Mouse (Mus musculus) v-Abl transformed pro-B cells (cell line): Measurements from ENCODE around the gene Dot1l.

Experiments used
- in situ Hi-C, 2 experiments: fragments of 400-800 bp; cut with MboI; formaldehyde crosslinking; loops; one replicate each; pipeline ENCODE4 v1.15.1; 2025; ENCODE audit not compliant: unreplicated experiment in 2 of 2

Dot1l gene

DNA sequence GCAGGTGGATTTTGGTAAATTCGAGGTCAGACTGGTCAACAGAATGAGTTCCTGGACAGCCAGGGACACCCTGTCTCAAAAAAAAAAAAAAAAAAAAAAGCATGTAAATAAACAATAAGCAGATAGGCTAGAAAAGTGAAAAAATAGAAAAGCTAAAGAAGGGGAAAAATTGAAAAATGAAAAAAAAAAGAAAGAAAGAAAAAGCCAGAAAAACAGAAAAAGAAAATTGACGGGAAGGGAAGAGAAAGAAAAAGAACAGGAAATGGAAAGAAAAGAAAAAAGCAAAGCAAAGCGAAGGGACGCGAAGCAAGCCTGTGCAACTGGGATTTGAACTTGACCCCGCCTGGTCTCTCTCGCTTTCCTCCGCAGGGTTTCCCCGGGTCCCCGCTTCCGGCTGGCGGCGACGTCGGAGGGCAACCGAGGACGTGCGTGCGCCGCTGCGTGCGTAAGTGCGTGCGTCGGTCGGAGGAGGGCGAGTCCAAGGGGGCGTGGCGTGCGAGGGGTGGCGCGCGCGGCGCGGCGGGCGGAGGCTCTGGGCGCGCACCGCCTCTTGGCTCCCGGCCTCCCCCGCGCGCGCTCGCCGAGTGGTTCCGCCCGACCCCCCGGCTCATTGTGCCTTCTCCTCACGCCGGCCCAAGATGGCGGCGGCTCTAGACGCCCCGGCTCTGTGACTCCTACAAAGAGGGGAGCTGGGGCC, at the start of gene Dot1l:
Gene Dot1l, plus strand, starts transcription at position 613 of the 697 bp plus-strand sequence.
- in situ Hi-C loops, result no loop called here

DNA sequence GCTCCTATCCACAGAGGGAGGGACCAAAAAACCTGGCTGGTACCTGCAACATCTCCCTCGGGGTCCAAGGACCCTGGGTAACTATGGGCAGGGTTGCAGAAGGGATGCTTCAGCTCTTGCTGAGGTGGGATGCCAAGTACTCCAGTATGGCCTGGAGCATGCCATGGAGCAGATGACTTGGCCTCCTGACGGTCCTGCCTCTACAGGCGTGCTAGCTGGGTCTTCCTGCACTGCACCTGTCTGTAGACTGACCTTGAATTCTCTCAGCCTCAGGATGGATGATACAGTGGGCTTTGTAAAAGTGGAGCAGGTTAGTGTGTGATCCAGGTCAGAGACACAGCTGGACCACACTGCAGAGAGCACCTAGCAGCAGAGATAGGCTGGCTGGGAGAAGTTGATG, 49.5 kb upstream of the Dot1l start:
- in situ Hi-C loops, result no loop called here

DNA sequence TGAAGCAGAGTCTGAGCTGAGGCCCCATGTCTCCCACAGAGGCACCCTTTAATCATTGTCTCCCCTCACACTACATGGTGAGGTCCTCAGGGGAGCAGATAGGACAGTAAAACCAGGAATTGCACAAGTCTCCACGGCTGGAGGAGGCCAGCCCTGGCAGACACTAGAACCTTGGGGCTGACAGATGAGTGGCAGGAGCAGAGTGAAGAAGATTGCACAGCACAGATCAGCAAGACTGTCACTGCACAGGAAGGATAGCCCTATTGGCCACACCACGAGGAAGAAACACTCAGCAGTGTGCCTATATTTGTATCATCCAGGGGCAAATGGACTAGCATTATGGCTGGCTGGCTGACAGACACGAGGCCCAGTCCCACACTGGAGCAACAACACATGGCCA, 44.2 kb upstream of the Dot1l start:
- in situ Hi-C loops, result no loop called here

DNA sequence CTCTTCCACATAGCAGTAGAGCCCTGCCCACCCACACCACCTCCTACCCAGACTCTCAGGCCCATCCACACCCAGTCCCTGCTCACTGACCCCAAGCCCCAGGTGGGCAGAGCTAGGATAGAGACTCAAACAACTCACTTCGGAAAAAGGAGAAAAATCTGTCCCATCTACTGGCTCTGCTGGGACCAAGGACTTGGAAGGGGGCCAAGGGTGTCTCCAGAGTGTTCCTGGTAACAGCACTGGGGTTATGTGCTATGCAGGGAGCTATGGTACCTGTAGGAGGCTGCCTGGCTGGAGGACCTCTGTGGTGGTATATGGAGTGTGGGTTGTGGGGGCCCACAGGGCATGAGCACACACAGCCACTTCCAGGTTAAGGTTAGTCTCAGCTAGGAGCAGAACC, 37.7 kb upstream of the Dot1l start:
- in situ Hi-C loops, result no loop called here

DNA sequence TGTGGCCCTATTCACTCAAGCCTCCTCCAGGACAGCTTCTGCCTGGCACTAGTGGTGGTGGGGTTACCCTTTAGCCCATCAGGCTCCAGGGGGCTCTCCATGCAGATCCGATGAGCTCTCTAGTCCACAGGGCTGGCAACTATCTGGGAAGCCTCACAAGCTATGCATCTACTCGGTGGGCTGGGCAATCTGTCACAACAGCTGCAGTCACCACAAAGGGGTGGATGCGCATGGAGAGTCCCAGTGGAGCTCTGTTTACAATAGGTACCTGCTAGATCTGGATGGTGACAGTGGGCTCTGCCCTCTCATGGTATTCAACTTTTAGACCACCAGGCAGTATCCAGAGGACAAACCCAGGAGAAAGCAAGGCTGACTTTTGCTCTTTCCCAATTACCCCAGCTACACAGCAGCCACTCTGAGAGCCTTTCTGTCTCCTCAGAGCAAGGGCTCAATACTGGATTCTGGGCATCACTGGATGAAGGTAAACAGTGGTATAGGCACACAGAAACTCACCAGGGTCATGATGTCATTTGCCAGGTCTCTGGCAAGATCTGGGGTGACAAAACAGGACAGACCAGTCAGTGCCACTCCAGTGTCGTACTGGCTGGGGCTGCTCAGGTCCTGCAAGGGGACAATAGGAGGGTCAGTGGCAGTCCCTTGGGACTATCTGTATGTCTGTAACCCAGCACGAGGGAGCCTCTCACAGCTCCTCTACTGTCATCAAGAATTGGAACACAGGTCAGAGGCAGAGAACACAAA, 27.5 kb upstream of the Dot1l start:
- in situ Hi-C loops, result no loop called here

DNA sequence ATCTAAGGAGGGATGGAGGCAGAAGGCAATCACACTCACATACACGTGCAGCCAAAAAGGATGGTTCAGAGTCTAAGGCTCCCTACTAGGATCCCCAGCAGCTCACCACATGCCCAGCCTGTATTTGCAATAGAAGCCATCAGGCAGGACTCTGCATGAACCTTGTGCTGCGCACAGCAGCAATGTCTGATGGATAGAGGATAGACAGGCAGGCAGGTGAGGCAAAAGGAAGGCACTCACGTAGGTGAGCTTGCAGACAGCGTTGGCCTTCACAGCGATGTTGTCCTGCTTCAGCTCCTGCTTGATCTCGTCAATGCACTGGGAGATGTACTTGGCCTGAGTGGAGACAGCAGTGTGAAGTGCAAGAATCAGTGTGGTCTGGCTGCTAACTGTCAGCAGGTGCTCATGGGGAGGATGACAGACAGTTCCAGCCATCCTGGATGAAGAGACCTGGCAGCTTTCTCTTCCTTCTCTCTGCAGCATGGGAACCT, 22.4 kb upstream of the Dot1l start:
- in situ Hi-C loops, result no loop called here

DNA sequence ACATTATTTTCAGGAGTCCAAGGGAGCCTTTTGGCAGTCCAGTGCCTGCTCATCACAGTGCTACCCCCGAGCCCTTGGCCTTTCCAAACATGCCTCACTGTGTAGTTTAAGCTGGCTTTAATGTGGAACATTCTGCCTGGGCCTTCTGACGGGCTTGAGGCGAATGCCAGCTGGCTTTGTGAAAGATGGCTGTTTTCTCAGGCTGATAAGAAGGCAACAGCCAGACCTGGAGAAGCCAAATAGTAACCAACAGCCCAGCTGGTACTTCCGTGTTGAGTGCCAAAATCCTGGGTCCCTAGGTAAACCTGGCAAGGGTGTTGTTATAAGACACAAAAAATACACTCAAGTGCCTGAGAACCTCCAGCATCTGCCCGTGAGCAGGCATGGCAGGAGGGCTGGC, 18.3 kb upstream of the Dot1l start:
- in situ Hi-C loops, result no loop called here

DNA sequence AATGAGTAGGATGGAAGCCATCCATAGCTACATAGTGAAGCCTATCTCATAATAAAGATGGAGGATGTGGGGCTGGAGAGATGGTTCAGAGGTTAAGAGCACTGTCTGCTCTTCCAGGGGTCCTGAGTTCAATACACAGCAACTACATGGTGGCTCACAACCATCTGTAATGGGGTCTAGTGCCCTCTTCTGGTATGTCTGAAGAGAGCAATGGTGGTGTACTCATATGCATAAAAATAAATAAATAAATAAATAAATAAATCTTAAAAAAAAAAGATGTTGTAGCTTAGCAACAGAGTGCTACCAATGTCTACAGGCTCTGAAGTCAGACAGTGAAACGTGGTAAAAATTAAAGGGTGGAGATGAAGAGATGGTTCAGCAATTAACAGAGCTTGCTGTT, 16.3 kb upstream of the Dot1l start:
- in situ Hi-C loops, result no loop called here

DNA sequence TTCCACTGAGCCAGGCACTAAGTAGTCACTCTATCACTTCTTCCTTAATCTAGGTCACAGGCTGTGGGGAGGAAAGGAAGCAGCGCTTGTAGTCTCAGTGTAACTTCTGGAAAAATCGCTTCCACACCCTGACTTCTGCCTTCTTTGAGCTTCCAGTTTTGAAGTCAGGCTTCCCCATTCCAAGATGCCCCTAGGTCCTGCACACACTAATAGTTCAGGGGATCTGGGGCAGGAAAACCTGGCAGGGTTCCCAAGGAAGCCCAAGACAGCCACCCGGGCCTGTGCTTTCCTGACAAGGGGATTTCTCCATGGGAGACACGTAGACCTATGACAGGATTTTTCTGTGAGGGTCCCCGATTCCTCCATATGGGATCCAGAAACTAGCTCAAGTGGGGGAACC, 13.9 kb upstream of the Dot1l start:
- in situ Hi-C loops, result loop anchor here in 1 of 2 experiments (10.0 kb wide), 1 partner anchor 166 kb away; the partner anchor contains the start of gene Klf16

DNA sequence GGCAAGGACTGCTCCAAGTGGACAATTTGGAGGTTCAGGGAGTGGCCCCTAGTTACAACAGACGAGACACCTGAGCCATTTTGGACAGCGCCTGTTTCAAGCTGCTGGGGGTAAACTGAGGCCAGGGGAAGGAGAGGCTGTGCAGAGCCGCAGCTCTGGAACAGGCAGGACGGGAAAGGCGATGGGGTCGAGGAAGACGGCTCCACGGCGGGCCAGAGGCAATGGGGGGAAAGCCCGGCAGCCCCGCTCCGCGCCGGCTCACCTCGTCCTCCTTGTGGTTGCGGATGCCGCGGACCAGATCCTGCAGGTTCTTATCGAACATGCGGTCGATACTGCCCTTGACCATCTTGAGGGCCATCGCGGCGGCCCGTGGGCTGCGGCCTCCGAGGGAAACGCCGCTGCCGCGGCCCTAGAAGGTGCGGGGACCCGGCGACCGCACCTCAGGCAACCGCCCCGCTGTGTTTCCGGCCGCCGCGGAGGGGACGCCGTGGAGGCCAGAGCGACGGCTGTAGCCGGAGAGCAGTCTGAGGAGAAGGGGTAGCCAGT, 13.3 kb upstream of the Dot1l start:
- in situ Hi-C loops, result loop anchor here in 1 of 2 experiments (10.0 kb wide), 1 partner anchor 167 kb away; the partner anchor contains the start of gene Klf16

DNA sequence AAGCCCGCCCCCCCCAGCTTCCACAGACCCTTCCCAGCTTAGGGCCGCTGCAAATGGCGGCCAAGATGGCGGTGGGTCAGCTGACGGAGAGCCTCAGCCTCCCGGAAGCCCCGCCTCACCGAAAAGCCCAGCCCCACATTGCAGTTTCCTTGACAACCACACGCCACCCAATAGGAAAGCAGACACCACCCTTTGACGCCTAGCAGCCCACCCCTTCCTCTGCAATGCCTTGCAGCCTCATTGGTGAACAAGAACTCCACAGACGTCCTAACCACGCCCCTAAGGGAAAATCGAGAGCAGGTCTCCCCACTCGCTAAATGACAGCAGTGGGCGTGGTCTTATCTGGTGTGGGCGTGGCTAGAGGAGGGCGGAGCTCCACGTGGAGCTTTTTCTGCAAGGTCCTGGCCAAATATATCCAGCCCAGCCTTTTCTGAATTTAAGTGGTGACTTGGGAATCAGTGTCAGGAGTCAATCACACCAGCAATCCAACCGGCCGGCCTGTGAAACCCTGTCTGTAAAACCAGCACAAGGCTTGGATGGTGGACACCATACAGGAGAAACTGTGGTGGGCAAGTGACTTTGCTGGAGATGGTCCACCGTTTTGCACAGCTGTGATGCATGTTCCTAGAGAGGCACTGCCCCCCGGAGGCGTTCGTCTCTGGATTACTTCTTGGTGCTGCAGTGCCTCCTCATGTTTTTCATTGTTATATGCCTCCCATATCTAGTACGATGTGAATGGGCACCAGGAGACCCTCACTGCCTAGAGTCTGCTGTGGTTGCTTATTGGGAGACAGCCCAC, 12.6 kb upstream of the Dot1l start, which contains the start of gene Ap3d1:
Gene Ap3d1, minus strand, starts transcription at position 85 of the 799 bp plus-strand sequence.
- in situ Hi-C loops, result loop anchor here in 1 of 2 experiments (10.0 kb wide), 1 partner anchor 168 kb away; the partner anchor contains the start of gene Klf16

DNA sequence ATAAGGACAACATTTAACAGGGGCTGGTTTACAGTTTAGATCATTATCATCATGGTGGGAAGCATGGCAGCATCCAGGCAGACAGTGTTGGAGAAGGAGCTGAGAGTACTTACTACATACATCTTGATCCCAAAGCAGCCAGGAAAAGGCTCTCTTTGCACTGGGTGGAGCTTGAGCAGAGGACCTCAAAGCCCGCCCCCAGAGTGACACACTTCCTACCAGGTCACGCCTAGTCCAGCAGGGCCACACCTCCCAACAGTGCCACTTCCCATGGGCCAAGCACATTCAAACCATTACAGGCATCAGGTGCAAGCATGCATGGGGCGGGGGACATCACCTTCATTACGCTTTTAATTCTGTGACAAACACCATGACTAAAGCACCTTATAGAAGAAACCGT, 10.7 kb upstream of the Dot1l start:
- in situ Hi-C loops, result loop anchor here in 1 of 2 experiments (10.0 kb wide), 1 partner anchor 169 kb away; the partner anchor contains the start of gene Klf16

DNA sequence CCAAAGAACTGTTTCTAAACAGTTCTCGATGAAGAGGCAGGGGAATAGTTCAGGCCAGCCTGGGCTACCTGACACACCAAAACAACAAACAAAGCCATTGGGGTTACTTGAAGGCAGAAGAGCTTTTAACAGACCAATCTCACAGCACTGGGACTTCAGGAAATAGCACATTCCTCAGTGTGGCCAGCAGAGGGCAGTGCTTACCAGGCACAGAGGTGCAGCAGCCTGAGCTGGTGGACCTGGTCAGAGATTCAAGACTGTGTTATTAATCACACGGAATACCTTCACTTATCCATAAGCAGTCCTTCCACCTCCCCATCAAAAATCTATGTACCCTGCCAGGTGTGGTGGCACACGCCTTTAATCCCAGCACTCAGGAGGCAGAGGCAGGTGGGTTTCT, 7.6 kb upstream of the Dot1l start:
- in situ Hi-C loops, result loop anchor here (5.0 to 10.0 kb wide), 5 partner anchors 75 to 245 kb away; partner anchors contain the start of gene Klf16 (in 1 of the 2)

DNA sequence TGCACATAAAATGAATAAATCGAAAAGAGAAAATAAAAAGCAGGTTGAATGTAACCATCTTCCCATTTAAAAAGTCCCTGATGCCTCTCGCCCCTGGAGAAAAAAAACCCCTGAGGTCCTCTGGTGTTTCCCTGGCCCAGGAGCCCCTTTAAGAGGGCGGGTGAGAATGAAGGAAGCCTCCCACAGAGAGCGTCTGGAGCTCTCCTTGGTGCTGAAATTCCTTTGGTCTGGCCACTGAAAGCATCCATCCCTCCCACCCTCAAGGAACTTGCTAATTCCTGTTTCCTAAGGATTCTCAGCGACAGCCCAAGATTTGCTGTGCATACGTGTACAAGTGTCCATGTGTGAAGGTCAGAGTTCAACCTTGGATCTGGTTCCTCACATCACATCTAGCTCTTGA, 6.4 kb upstream of the Dot1l start:
- in situ Hi-C loops, result loop anchor here (5.0 to 10.0 kb wide), 5 partner anchors 74 to 244 kb away; partner anchors contain the start of gene Klf16 (in 1 of the 2)

DNA sequence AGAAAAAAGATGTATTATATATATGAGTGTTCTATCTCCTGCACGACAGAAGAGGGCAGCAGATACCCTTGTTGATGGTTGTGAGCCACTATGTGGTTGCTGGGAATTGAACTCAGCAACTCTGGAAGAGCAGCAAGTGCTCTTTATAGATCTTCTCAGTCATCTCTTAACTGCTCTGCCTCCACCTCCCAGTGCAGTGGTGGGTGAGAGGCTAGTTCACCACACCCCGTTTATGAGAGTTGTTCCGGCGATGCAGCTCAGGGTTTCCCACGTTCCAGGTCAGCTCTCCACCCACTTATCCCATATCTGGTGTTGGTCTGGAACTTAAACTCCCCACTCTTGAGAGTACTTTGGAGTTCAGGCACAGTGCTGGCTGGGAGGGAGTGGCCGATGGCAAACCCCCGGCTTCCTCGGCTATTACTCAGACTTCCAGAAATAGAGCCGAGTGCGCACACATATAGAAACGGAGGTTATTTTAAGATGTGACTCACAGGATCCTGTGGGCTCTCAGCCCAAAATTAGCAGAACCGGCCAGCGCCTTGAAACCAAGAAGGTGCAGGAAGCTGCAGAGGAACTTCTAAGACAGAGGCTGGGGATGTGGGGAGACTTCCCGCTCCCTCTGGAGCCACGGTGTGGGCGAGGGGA, 3.7 kb upstream of the Dot1l start:
- in situ Hi-C loops, result no loop called here

DNA sequence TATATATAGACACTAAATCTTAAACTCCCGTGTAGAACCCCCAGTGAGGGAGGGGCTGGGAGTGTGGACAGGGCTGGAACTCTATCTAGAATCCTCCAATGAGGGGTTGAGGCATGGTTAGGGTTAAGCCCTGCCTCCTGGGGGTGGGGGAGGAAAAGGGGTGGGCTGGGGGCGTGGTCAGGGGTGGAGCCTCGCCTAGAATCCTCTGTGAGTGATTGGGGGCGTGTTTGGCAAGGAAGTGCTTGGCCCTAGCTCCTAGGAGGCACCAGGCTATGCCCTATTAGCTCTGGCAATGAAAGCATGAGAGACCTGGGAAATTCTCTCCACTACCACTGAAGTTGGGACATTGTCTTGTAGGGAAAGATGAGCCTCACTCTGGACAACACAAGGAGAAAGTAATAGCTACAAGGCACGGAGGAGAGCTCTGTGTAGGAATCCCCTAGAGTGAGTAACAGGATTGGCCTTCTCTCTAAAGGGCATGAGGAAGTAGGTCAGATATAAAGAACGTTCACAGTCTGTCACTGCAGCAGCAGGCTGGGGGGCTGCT, 2.9 kb upstream of the Dot1l start:
- in situ Hi-C loops, result no loop called here

DNA sequence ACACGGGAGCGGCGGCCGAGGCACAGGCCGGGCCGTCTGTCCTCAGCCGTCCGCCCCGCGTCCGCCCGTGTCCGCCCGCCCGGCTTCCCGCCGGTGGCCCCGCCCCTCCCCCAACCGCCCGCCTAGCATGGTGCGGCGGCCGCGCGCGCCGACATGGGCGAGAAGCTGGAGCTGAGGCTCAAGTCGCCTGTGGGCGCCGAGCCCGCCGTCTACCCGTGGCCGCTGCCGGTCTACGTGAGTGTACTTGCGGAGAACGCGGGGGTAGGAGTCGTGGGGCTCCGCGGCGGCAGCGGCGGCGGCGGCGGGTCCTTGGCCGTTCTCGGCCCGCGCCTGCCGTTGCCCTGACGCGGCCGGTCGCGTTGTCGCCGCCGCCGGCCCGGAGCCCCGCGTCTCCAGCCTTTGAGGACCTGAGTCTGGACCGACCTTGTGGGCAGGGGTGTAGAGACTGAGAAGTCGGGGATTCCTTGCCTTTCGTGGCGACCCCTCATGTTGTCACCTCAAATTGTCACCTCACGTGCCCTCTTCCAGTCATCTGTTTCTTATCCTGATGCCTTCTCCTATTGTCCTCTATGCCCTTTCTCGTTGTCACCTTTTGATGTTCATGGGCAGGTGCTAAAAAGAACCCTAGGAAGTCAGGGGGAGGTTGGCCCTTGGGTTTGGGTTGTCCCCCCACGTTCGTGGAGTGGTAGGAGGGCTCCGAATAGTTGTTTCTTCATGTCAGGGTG, 447 bp downstream of the Dot1l start:
- in situ Hi-C loops, result no loop called here

DNA sequence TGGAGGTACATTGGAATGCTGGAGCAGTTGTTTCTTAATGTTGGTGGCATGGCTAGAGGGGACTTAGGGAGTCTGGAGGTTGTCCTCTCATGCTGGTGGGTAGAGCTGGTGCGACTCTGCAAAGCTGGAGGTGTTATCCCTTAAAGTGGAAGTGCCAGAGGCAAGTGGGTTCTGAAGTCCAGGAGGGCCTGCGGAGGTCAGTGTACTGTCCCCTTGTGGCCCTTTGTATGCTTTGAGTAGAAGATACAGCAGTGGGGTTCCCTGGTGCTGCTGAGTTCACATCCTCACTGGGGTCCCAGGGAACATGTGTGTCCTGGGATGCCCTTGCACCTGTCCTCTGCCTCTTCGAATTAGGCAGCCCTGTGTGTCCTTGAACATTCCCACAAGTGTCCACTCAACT, 1.1 kb downstream of the Dot1l start:
- in situ Hi-C loops, result no loop called here

DNA sequence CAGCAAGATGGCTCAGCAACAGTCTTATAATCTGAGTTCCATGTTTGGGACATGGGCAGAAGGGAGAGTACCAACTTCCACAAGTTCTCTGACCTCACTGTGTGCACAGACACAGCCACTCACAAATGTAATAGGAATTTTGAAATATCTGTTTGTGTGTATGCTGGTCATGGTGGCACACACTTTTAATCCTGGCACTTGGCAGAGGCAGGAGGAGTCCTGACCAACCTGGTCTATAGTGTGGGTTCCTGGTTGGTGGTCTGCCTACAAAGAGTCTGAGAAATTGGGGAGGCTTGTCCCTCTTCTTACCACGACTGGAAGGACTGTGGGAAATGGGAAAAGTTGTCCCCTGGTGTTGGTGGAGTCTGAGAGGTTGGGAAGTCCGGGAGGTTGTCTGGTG, 1.5 kb downstream of the Dot1l start:
- in situ Hi-C loops, result no loop called here
